Mouse (Mus musculus): ENCODE data around the gene Xaf1.

DNA sequence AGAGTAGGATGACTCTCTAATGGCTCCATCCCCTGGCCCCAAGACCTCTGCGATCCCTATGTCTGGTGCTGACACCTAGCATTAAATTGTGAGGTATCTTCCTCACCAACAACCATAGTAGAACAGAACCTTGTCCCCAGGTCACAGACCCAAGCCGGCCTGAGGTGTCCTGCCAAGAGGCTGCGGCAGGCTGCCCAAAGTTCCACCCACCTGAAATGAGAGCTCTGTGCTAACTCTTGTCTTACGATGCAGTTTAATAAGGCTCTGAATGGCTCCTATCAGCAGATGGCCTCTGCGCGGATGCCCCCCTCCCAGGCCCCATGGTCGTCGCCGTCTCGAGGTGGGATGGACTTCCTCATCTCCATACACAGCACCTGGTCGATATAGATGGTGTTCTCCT, 43.1 kb downstream of the Xaf1 start:
- TF ChIP-seq E2F4 (IDR thresholded peaks at IDR 0.05; ENCODE audit: borderline replicate concordance, low read depth, low read length) (no peak), HCFC1 (IDR thresholded peaks at IDR 0.05; ENCODE audit: low read depth, low read length) (no peak), CTCF (IDR thresholded peaks at IDR 0.05 in 2 of 3, conservative IDR thresholded peaks at IDR 0.05 in 1 of 3; ENCODE audit: control insufficient read depth in 1 of 3, insufficient read depth in 1 of 3, low read depth in 2 of 3, low read length in 3 of 3, poor library complexity in 1 of 3, severe bottlenecking in 1 of 3) (no peak), EP300 (IDR thresholded peaks at IDR 0.05; ENCODE audit: low read depth in 1 of 2, low read length in 2 of 2) (no peak), POLR2AphosphoS5 (IDR thresholded peaks at IDR 0.05; ENCODE audit: borderline replicate concordance, low read depth, low read length) (no peak), TAL1 (IDR thresholded peaks at IDR 0.05; ENCODE audit: low read length) (no peak), POLR2A (IDR thresholded peaks at IDR 0.05; ENCODE audit: control insufficient read depth in 1 of 2, insufficient read depth in 1 of 2, low read depth in 1 of 2, low read length in 2 of 2, poor library complexity in 1 of 2) (no peak), MYB (IDR thresholded peaks at IDR 0.05; ENCODE audit: low read depth, low read length) (no peak), ZNF384 (IDR thresholded peaks at IDR 0.05; ENCODE audit: low read depth, low read length) (no peak), NRF1 (IDR thresholded peaks at IDR 0.05; ENCODE audit: insufficient read depth, low read depth, low read length, poor library complexity, severe bottlenecking) (no peak), MAX (IDR thresholded peaks at IDR 0.05; ENCODE audit: low read length) (no peak), NELFE (IDR thresholded peaks at IDR 0.05; ENCODE audit: low read depth, low read length) (no peak), USF1 (IDR thresholded peaks at IDR 0.05; ENCODE audit: low read depth, low read length) (no peak)

Measured in MEL (cell line).